Mouse (Mus musculus) limb, embryonic 14.5 days (tissue): ENCODE measurements around the gene Wdr43. TPM values are rescaled to one million over a fixed set of nuclear protein-coding genes. Genes with fewer than 3 reads are reported as not detected.

Experiments used
- ATAC-seq: fragments of 200-750 bp; cut with Nextera tagmentation; 2 replicates; pipeline ENCODE4 v1.8.0; 2017; ENCODE audit warnings: low read depth, moderate number of reproducible peaks, moderate TSS enrichment; ENCODE audit not compliant: low FRiP score
- DNase-seq: peaks from one replicate; pipeline ENCODE4 v3.0.0-alpha.2; 2015; ENCODE audit warnings: low spot score
- H3K27ac ChIP-seq: fragments of 300-500 bp; sonication (generic); replicated peaks from 2 replicates; pipeline ENCODE4 v1.5.1; 2014; ENCODE audit warnings: low read depth, mild to moderate bottlenecking, low read length, moderate library complexity, mixed read lengths
- H3K27me3 ChIP-seq: fragments of 300-500 bp; sonication (generic); 2 replicates; pipeline ENCODE4 v1.6.1; 2014; ENCODE audit warnings: low read length, mixed read lengths; ENCODE audit not compliant: control insufficient read depth, insufficient read depth
- H3K36me3 ChIP-seq: fragments of 300-500 bp; sonication (generic); 2 replicates; pipeline ENCODE4 v1.6.1; 2014; ENCODE audit warnings: mild to moderate bottlenecking, low read length, moderate library complexity, mixed read lengths; ENCODE audit not compliant: control insufficient read depth, insufficient read depth
- H3K4me1 ChIP-seq: fragments of 300-500 bp; sonication (generic); 2 replicates; pipeline ENCODE4 v1.6.1; 2014; ENCODE audit warnings: antibody characterized with exemption, low read length, mixed read lengths; ENCODE audit not compliant: control insufficient read depth, insufficient read depth
- H3K4me2 ChIP-seq: fragments of 300-500 bp; sonication (generic); replicated peaks from 2 replicates; pipeline ENCODE4 v1.6.1; 2014; ENCODE audit warnings: low read depth, mild to moderate bottlenecking, low read length, moderate library complexity; ENCODE audit not compliant: severe bottlenecking
- H3K4me3 ChIP-seq: fragments of 300-500 bp; sonication (generic); replicated peaks from 2 replicates; pipeline ENCODE4 v1.5.1; 2014; ENCODE audit warnings: low read length
- H3K9ac ChIP-seq: fragments of 300-500 bp; sonication (generic); 2 replicates; pipeline ENCODE4 v1.6.1; 2014; ENCODE audit warnings: mild to moderate bottlenecking, low read depth, low read length, moderate library complexity; ENCODE audit not compliant: severe bottlenecking
- H3K9me3 ChIP-seq: fragments of 300-500 bp; sonication (generic); 2 replicates; pipeline ENCODE4 v1.6.1; 2016; ENCODE audit warnings: low read length; ENCODE audit not compliant: control insufficient read depth
- POLR2A ChIP-seq: fragments of 200-500 bp; IDR thresholded peaks from 2 replicates; pipeline ENCODE4 v1.8.0; 2012; ENCODE audit warnings: inconsistent platforms, mild to moderate bottlenecking, moderate library complexity, borderline replicate concordance; ENCODE audit not compliant: insufficient read depth, insufficient read length; ENCODE audit errors: extremely low read depth
- WGBS: fragments of 180-500 bp; shearing (Covaris S2); extraction: QIAGEN DNeasy Blood & Tissue Kit; methylation state at CpG from one replicate; pipeline ENCODE4 v1.1.7; 2014; 5-methylcytosine and 5-hydroxymethylcytosine counted together
- polyA plus RNA-seq, 2 experiments: library from polyadenylated mRNA; depleted of rRNA in 1 of 2; stranded (reverse) in 1 of 2; unstranded in 1 of 2; fragments of >200 nt; fragmentation: Nextera tagmentation in 1 of 2; extraction: Ambion mirVana in 1 of 2; gene quantifications; 2 replicates each; pipeline versions ENCODE4 v1.2.1 to v1.2.3; 2012 to 2014

Gene Wdr43
- polyA plus RNA-seq, 2 experiments: 57.0 to 78.8 TPM

GRCm38 (mm10) chr17:71650011-71650410 lies 34.3 kb downstream of the Wdr43 start:
- Histone ChIP-seq H3K4me2 (no peak overlapping the region), H3K9ac (no peak overlapping the region), H3K9me3 (no peaks in the 10 kb centered on the region), H3K36me3 (peaks cover 78% of the 10 kb centered on the region), H3K4me3 (no peak overlapping the region), H3K4me1 (no peaks in the 10 kb centered on the region), H3K27me3 (no peaks in the 10 kb centered on the region), H3K27ac (no peak overlapping the region)
- no peak for DNase-seq
- ATAC-seq: no peak
- WGBS: 81% methylated on average over 9 of the region's 9 CpGs
- no peak for TF ChIP-seq POLR2A

- WGBS: 91% methylated on average over 2 of the region's 2 CpGs
- Histone ChIP-seq H3K36me3 (peaks cover 75% of the 10 kb centered on the region), H3K27me3 (no peaks in the 10 kb centered on the region), H3K9ac (no peak overlapping the region), H3K9me3 (no peaks in the 10 kb centered on the region), H3K4me3 (no peak overlapping the region), H3K27ac (no peak overlapping the region), H3K4me1 (no peaks in the 10 kb centered on the region), H3K4me2 (no peak overlapping the region)
- DNase-seq (no peak), ATAC-seq (no peak)
- no peak for TF ChIP-seq POLR2A
Measured at GRCm38 (mm10) chr17:71652495-71652894, 36.8 kb downstream of the Wdr43 start.

- H3K4me3 ChIP-seq: no peak overlapping the region
- H3K36me3 ChIP-seq: peaks cover 75% of the 10 kb centered on the region
- H3K9ac ChIP-seq: no peak overlapping the region
- no peak for DNase-seq
- H3K27me3 ChIP-seq: no peaks in the 10 kb centered on the region
- no peak overlapping the region for H3K4me2 ChIP-seq
- TF ChIP-seq POLR2A: no peak
- H3K27ac ChIP-seq: no peak overlapping the region
- no peak for ATAC-seq
- H3K9me3 ChIP-seq: no peaks in the 10 kb centered on the region
- H3K4me1 ChIP-seq: no peaks in the 10 kb centered on the region
- 84% methylated on average over 5 of the region's 5 CpGs for WGBS
Measured at GRCm38 (mm10) chr17:71652934-71653333, 37.2 kb downstream of the Wdr43 start.

- H3K4me1 ChIP-seq: no peaks in the 10 kb centered on the region
- no peak overlapping the region for H3K27ac ChIP-seq
- no peak overlapping the region for H3K9ac ChIP-seq
- WGBS: 87% methylated on average over 4 of the region's 4 CpGs
- no peak for ATAC-seq
- H3K4me3 ChIP-seq: no peak overlapping the region
- no peaks in the 10 kb centered on the region for H3K27me3 ChIP-seq
- no peak for DNase-seq
- no peaks in the 10 kb centered on the region for H3K9me3 ChIP-seq
- peaks cover 49% of the 10 kb centered on the region for H3K36me3 ChIP-seq
- no peak overlapping the region for H3K4me2 ChIP-seq
- no peak for TF ChIP-seq POLR2A
Measured at GRCm38 (mm10) chr17:71657521-71657920, 41.8 kb downstream of the Wdr43 start.

- no peaks in the 10 kb centered on the region for H3K9me3 ChIP-seq
- ATAC-seq: no peak
- H3K9ac ChIP-seq: no peak overlapping the region
- no peak for TF ChIP-seq POLR2A
- no peak overlapping the region for H3K27ac ChIP-seq
- no peak overlapping the region for H3K4me3 ChIP-seq
- H3K4me1 ChIP-seq: no peaks in the 10 kb centered on the region
- no peaks in the 10 kb centered on the region for H3K27me3 ChIP-seq
- WGBS: 91% methylated on average over 10 of the region's 10 CpGs
- no peak for DNase-seq
- no peak overlapping the region for H3K4me2 ChIP-seq
- peaks cover 40% of the 10 kb centered on the region for H3K36me3 ChIP-seq
Measured at GRCm38 (mm10) chr17:71658666-71659065, 43.0 kb downstream of the Wdr43 start.

GRCm38 (mm10) chr17:71660390-71660789 lies 44.7 kb downstream of the Wdr43 start:
- no peaks in the 10 kb centered on the region for H3K4me1 ChIP-seq
- no peak overlapping the region for H3K9ac ChIP-seq
- H3K27me3 ChIP-seq: no peaks in the 10 kb centered on the region
- ATAC-seq: no peak
- H3K4me3 ChIP-seq: no peak overlapping the region
- no peak for DNase-seq
- H3K36me3 ChIP-seq: peaks cover 29% of the 10 kb centered on the region
- H3K9me3 ChIP-seq: no peaks in the 10 kb centered on the region
- TF ChIP-seq POLR2A: no peak
- H3K4me2 ChIP-seq: no peak overlapping the region
- H3K27ac ChIP-seq: no peak overlapping the region
- WGBS: 53% methylated on average over 1 of the region's 1 CpGs
